Mouse (Mus musculus) neural tube, embryonic 15.5 days (tissue): ENCODE measurements at regions not wholly inside any gene's neighbourhood (a gene's known extent, or its start where the extent isn't known, plus 50 kb on each side); places are given as distances from the start of the nearest gene placed in this dataset.

Experiments
- ATAC-seq: fragments of 200-750 bp; cut with Nextera tagmentation; 2 replicates; pipeline ENCODE4 v1.8.0; 2017; ENCODE audit warnings: mild to moderate bottlenecking, moderate TSS enrichment, moderate library complexity; ENCODE audit not compliant: low FRiP score
- H3K27ac ChIP-seq: fragments of 300-500 bp; sonication (generic); replicated peaks from 2 replicates; pipeline ENCODE4 v1.5.1; 2015; ENCODE audit warnings: mild to moderate bottlenecking, inconsistent platforms
- H3K27me3 ChIP-seq: fragments of 300-500 bp; sonication (generic); replicated peaks from 2 replicates; pipeline ENCODE4 v1.6.1; 2015; ENCODE audit warnings: inconsistent platforms
- H3K36me3 ChIP-seq: fragments of 300-500 bp; sonication (generic); 2 replicates; pipeline ENCODE4 v1.6.1; 2015; ENCODE audit warnings: inconsistent platforms
- H3K4me1 ChIP-seq: fragments of 300-500 bp; sonication (generic); 2 replicates; pipeline ENCODE4 v1.6.1; 2015; ENCODE audit warnings: inconsistent platforms
- H3K4me2 ChIP-seq: fragments of 300-500 bp; sonication (generic); 2 replicates; pipeline ENCODE4 v1.6.1; 2015; ENCODE audit warnings: inconsistent platforms, mild to moderate bottlenecking, moderate library complexity
- H3K4me3 ChIP-seq: fragments of 300-500 bp; sonication (generic); replicated peaks from 2 replicates; pipeline ENCODE4 v1.5.1; 2015; ENCODE audit warnings: mild to moderate bottlenecking, inconsistent platforms
- H3K9ac ChIP-seq: fragments of 300-500 bp; sonication (generic); replicated peaks from 2 replicates; pipeline ENCODE4 v1.6.1; 2015; ENCODE audit warnings: mild to moderate bottlenecking, inconsistent platforms
- H3K9me3 ChIP-seq: fragments of 300-500 bp; sonication (generic); replicated peaks from 2 replicates; pipeline ENCODE4 v1.6.1; 2016; ENCODE audit warnings: inconsistent platforms
- WGBS: fragments of 180-500 bp; shearing (Covaris S2); methylation state at CpG from one replicate; pipeline ENCODE4 v1.1.7; 2015; ENCODE audit warnings: mixed read lengths; 5-methylcytosine and 5-hydroxymethylcytosine counted together

- Histone ChIP-seq H3K27me3 (no peaks in the 10 kb centered on the region), H3K9ac (no peak overlapping the region), H3K36me3 (no peaks in the 10 kb centered on the region), H3K4me1 (no peaks in the 10 kb centered on the region), H3K4me2 (no peak overlapping the region), H3K4me3 (no peak overlapping the region), H3K27ac (no peak overlapping the region), H3K9me3 (no peaks in the 10 kb centered on the region)
- 73% methylated on average over 2 of the region's 2 CpGs for WGBS
- no peak for ATAC-seq
Measured at GRCm38 (mm10) chr5:71381407-71381806, 166.6 kb downstream of the Cox7b2 start.

- ATAC-seq, result no peak
- Histone ChIP-seq H3K36me3 (no peaks in the 10 kb centered on the region), H3K27me3 (no peaks in the 10 kb centered on the region), H3K4me2 (no peak overlapping the region), H3K9ac (no peak overlapping the region), H3K4me1 (no peaks in the 10 kb centered on the region), H3K27ac (no peak overlapping the region), H3K9me3 (no peaks in the 10 kb centered on the region), H3K4me3 (no peak overlapping the region)
- WGBS, result 48% methylated on average over 3 of the region's 3 CpGs
Measured at GRCm38 (mm10) chr5:71366196-71366858, 181.7 kb downstream of the Cox7b2 start.

- 73% methylated on average over 3 of the region's 3 CpGs for WGBS
- ATAC-seq, result no peak
Measured at GRCm38 (mm10) chr5:71341512-71341911, 206.5 kb downstream of the Cox7b2 start.

GRCm38 (mm10) chr5:71309414-71309813, 213.8 kb upstream of the Gabra2 start:
- Histone ChIP-seq H3K9ac (no peak overlapping the region), H3K9me3 (no peaks in the 10 kb centered on the region), H3K27ac (no peak overlapping the region), H3K27me3 (no peaks in the 10 kb centered on the region), H3K4me1 (no peaks in the 10 kb centered on the region), H3K36me3 (no peaks in the 10 kb centered on the region), H3K4me3 (no peak overlapping the region), H3K4me2 (no peak overlapping the region)
- ATAC-seq, result no peak
- 72% methylated on average over 6 of the region's 6 CpGs for WGBS

More at GRCm38 (mm10) chr5:71341512-71341911, 206.5 kb downstream of the Cox7b2 start:
- Histone ChIP-seq H3K27me3 (no peaks in the 10 kb centered on the region), H3K9ac (no peak overlapping the region), H3K27ac (no peak overlapping the region), H3K4me1 (no peaks in the 10 kb centered on the region), H3K36me3 (no peaks in the 10 kb centered on the region), H3K4me2 (no peak overlapping the region), H3K4me3 (no peak overlapping the region), H3K9me3 (no peaks in the 10 kb centered on the region)

- Histone ChIP-seq H3K4me1 (no peaks in the 10 kb centered on the region), H3K9ac (no peak overlapping the region), H3K4me2 (no peak overlapping the region), H3K9me3 (no peaks in the 10 kb centered on the region), H3K36me3 (no peaks in the 10 kb centered on the region), H3K4me3 (no peak overlapping the region), H3K27me3 (no peaks in the 10 kb centered on the region), H3K27ac (no peak overlapping the region)
- no peak for ATAC-seq
- 65% methylated on average over 7 of the region's 7 CpGs for WGBS
Measured at GRCm38 (mm10) chr5:71262202-71262883, 166.7 kb upstream of the Gabra2 start.

- H3K27me3 ChIP-seq, result no peaks in the 10 kb centered on the region
- WGBS, result 63% methylated on average over 2 of the region's 2 CpGs
- no peaks in the 10 kb centered on the region for H3K4me1 ChIP-seq
- H3K9me3 ChIP-seq, result no peaks in the 10 kb centered on the region
- H3K4me2 ChIP-seq, result no peak overlapping the region
- H3K36me3 ChIP-seq, result no peaks in the 10 kb centered on the region
- H3K4me3 ChIP-seq, result no peak overlapping the region
- no peak overlapping the region for H3K27ac ChIP-seq
- no peak for ATAC-seq
- H3K9ac ChIP-seq, result no peak overlapping the region
Measured at GRCm38 (mm10) chr5:71249273-71249672, 153.6 kb upstream of the Gabra2 start.

GRCm38 (mm10) chr5:71248318-71249135, 152.9 kb upstream of the Gabra2 start:
- H3K9me3 ChIP-seq, result no peaks in the 10 kb centered on the region
- 0 out of 2 replicates have a peak, but pooled peaks have one; percentile 63 for ATAC-seq
- H3K27ac ChIP-seq, result no peak overlapping the region
- WGBS, result 44% methylated on average over 6 of the region's 6 CpGs
- H3K4me3 ChIP-seq, result no peak overlapping the region
- H3K4me1 ChIP-seq, result no peaks in the 10 kb centered on the region
- H3K27me3 ChIP-seq, result no peaks in the 10 kb centered on the region
- no peak overlapping the region for H3K9ac ChIP-seq
- H3K36me3 ChIP-seq, result no peaks in the 10 kb centered on the region
- H3K4me2 ChIP-seq, result no peak overlapping the region

GRCm38 (mm10) chr5:71227615-71228014, 132.0 kb upstream of the Gabra2 start:
- H3K4me1 ChIP-seq, result no peaks in the 10 kb centered on the region
- no peak overlapping the region for H3K4me2 ChIP-seq
- WGBS, result 93% methylated on average over 4 of the region's 4 CpGs
- no peak overlapping the region for H3K27ac ChIP-seq
- H3K36me3 ChIP-seq, result no peaks in the 10 kb centered on the region
- H3K9ac ChIP-seq, result no peak overlapping the region
- H3K27me3 ChIP-seq, result no peaks in the 10 kb centered on the region
- no peak overlapping the region for H3K4me3 ChIP-seq
- H3K9me3 ChIP-seq, result no peaks in the 10 kb centered on the region
- ATAC-seq, result no peak

- no peaks in the 10 kb centered on the region for H3K4me1 ChIP-seq
- H3K9ac ChIP-seq, result no peak overlapping the region
- no peaks in the 10 kb centered on the region for H3K27me3 ChIP-seq
- H3K9me3 ChIP-seq, result no peaks in the 10 kb centered on the region
- H3K36me3 ChIP-seq, result no peaks in the 10 kb centered on the region
- no peak overlapping the region for H3K4me3 ChIP-seq
- no peak overlapping the region for H3K27ac ChIP-seq
- no peak for ATAC-seq
- no peak overlapping the region for H3K4me2 ChIP-seq
- 74% methylated on average over 6 of the region's 6 CpGs for WGBS
Measured at GRCm38 (mm10) chr5:71200881-71201280, 105.2 kb upstream of the Gabra2 start.

- Histone ChIP-seq H3K4me1 (no peaks in the 10 kb centered on the region), H3K27me3 (no peaks in the 10 kb centered on the region), H3K36me3 (no peaks in the 10 kb centered on the region), H3K9me3 (no peaks in the 10 kb centered on the region), H3K4me3 (no peak overlapping the region), H3K4me2 (no peak overlapping the region), H3K27ac (no peak overlapping the region), H3K9ac (no peak overlapping the region)
- WGBS, result 38% methylated on average over 2 of the region's 2 CpGs
- peak; percentile 35 for ATAC-seq
Measured at GRCm38 (mm10) chr5:71177316-71177715, 81.7 kb upstream of the Gabra2 start.

- no peaks in the 10 kb centered on the region for H3K27me3 ChIP-seq
- no peak overlapping the region for H3K27ac ChIP-seq
- ATAC-seq, result no peak
- H3K36me3 ChIP-seq, result no peaks in the 10 kb centered on the region
- no peak overlapping the region for H3K9ac ChIP-seq
- H3K4me2 ChIP-seq, result no peak overlapping the region
- 68% methylated on average over 4 of the region's 4 CpGs for WGBS
- no peaks in the 10 kb centered on the region for H3K4me1 ChIP-seq
- no peak overlapping the region for H3K4me3 ChIP-seq
- H3K9me3 ChIP-seq, result no peaks in the 10 kb centered on the region
Measured at GRCm38 (mm10) chr5:71170378-71170777, 74.7 kb upstream of the Gabra2 start.
